Mouse (Mus musculus) myocyte (in vitro differentiated cells): ENCODE measurements around the gene Mettl22.

ENCODE experiments used
- CEBPB ChIP-seq: IDR thresholded peaks from 2 replicates; pipeline ENCODE4 v1.6.1; 2011; ENCODE audit warnings: mild to moderate bottlenecking, moderate library complexity; ENCODE audit not compliant: poor library complexity, insufficient read depth, severe bottlenecking
- MAX ChIP-seq: IDR thresholded peaks from one replicate; pipeline ENCODE4 v1.6.1; 2011; ENCODE audit warnings: low read depth, mild to moderate bottlenecking, control low read depth
- MYOD1 ChIP-seq, 3 experiments: IDR thresholded peaks; one replicate each; pipeline ENCODE4 v1.6.1; 2011; ENCODE audit warnings: control low read depth in 2 of 3, low read depth in 2 of 3, mild to moderate bottlenecking in 2 of 3, moderate library complexity in 1 of 3; ENCODE audit not compliant: insufficient read length in 2 of 3, control insufficient read depth in 1 of 3
- POLR2A ChIP-seq: IDR thresholded peaks from one replicate; pipeline ENCODE4 v1.6.1; 2011; ENCODE audit warnings: low read depth, mild to moderate bottlenecking, control low read depth, moderate library complexity; ENCODE audit not compliant: insufficient read length
- REST ChIP-seq: IDR thresholded peaks from one replicate; pipeline ENCODE4 v1.6.1; 2011; ENCODE audit warnings: mild to moderate bottlenecking, control low read depth, moderate library complexity; ENCODE audit not compliant: insufficient read depth, insufficient read length
- SRF ChIP-seq: IDR thresholded peaks from one replicate; pipeline ENCODE4 v1.6.1; 2011; ENCODE audit warnings: low read depth; ENCODE audit not compliant: control insufficient read depth, insufficient read length

DNA sequence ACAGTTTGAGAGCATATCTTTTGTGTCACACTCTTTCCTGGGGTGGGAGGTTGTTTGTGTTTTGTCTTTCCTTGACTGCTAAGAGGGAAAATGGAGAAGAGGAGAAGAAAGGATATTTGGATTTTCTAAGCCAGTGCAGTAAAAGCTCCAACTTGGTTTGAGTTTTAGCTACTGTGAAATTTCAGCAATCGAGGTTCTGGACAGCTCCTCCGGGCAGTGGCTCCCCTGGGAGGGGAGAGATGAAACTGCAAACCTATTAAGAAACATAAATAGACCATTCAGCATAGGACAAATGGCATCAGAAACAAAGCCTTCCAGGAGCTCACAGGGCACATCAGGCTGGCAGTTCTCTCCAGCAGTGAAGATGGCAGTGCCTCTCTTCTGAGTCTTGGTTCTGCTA is 33.7 kb downstream of the Mettl22 start:
- TF ChIP-seq POLR2A (no peak), SRF (no peak), CEBPB (no peak), REST (no peak), MAX (no peak), MYOD1 (IDR thresholded peaks at IDR 0.05; ENCODE audit: control insufficient read depth in 1 of 3, insufficient read length in 2 of 3, low read depth in 2 of 3) (no peak)
